Mouse (Mus musculus) cerebellum, postnatal 10 days (tissue): ENCODE data around the gene Hmox1.

Experiments used
- DNase-seq, 2 experiments: peaks; one replicate each; pipeline ENCODE4 v3.0.0; 2021; ENCODE audit warnings: mixed read lengths in 2 of 2

Gene Hmox1

DNA sequence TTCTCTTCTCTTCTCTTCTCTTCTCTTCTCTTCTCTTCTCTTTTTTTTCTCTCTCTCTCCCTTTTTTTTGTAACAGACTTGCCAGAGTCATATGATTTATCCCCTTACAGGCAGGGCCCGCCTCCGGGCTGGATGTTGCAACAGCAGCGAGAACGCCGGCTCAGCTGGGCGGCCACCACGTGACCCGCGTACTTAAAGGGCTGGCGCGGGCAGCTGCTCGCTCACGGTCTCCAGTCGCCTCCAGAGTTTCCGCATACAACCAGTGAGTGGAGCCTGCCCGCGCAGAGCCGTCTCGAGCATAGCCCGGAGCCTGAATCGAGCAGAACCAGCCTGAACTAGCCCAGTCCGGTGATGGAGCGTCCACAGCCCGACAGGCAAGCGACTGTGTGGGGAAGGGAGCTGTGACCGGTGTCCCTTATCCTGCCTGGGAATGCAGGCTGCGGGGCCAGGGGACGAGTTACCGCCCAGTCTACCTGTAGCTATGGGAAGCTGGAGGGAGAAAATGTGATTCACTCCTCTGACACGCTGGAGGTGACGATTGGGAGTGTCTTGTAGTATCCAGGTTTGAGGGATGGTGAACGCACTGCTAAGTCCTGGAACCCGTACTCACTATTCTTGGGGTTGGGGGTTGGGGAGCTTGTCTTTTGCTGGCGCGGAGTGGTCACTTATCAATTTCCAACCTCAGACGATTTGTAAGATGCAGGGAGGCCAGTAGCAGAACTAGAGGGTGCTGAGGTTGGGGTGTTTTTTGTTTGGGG is at the start of gene Hmox1:
TSS of gene Hmox1 (plus strand) at position 223 of the 758 bp plus-strand sequence.
- DNase-seq, result peak; percentile 82 to 86

DNA sequence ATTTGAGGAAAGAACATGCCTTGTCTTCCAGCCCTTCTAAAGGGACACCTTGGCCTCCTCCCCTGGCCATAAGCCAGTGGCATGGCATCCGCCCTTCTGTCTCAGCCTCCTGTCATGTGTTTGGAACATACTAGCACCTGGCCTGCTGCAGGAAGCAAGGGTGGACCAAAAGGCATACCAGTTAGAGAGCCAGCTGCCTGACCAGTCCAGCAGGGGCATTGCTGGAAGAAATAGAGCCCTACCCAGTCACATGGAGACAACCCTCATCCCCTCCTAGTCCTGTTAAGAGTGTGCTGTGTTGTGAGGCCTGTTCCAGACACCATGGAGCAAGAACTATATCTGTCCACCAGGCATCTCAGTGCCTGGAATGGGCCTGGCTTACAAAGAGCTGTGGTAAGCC is 47.1 kb upstream of the Hmox1 start:
- peak; percentile 56 to 57 for DNase-seq

DNA sequence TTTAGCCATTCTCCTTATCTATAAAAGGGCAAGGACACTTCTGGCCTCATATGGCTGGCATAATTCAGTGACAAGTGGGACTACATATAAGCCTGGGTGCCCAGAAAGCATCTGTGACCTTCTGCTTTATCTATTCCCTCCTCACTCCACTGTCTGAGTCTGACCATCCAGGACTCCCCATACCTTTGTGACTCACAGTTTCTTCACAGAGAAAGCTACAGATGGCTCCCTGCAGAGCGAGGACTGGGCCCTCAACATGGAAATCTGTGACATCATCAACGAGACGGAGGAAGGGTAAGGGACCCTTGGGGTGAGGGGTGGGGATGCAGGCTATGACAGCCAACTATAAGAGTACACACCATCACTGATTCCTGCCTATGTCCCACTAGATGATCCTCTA is 45.6 kb upstream of the Hmox1 start:
- DNase-seq, result no peak

DNA sequence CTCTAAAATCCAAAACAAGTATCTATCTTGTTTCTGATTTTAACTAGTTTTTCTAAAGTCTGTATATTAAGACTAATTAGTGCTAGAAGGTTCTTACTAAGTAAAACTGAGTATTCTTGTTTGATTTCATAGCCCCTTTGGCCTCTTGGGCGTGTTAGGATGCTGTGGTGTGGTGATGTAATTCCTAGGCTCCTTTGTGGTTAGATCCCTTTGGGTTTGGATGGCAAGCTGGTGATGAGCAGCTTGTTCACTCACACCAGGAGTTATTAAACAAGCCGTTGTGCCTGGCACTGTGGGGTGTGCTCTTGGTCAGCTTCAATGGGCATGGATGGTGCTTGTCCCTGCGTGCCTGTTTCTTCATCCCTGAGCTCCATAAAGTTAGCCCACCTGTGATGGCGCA is 40.1 kb upstream of the Hmox1 start:
- no peak for DNase-seq

DNA sequence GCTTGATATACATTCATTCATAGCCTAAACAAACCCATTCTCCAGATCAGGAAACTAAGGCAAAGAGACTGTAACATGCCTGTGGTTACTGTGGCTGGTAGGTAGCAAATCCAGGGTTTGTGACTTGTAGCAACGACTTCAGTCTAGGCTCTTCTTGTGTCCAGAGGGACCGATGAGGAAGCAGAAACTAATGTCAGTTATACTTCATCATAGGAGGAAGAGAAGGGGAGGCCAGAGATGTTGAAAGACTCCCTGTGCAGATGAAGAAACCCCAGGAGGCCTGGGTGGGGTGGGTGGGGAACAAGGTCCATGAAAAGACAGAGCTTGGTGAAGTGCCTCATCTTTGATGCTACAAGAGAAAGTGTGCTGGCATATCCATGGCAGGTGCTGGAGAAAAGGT is 37.7 kb upstream of the Hmox1 start:
- DNase-seq, result no peak

DNA sequence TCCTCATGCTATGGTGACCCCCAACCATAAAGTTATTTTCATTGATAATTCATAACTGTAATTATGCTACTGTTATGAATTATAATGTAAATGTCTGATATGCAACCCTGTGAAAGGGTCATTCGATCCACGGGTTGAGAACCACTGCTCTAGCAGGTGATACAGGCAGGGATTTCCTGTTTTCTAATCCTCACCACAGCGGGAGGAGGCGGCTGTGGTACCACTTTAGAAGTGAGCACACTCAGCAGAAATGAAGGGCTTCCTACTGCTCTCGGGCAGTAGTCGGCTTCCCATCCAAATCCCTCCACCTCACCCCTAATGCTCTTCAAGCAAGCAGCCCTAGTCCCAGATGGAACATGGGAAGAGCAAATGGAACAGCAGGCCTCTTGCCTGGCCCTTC is 33.4 kb upstream of the Hmox1 start:
- no peak for DNase-seq

DNA sequence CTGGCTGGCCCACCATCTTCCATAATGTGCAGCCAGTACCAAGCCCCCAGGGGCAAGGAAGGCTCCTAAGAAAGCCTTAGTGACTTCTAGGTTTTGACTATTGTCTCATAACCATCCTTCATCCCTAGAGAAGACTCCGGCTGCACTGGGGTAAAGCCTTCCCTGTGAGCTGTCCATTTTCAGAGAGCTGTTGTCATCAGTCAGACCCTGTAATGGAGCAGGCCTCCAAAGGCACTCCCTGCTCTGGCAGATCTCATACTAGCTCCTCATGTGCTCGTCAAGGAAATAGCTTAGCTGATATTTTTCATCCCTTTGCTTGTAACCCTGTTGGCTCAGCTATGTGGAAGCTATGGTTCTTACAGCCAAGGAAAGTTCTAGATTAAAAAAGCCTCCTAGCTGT is 32.6 kb upstream of the Hmox1 start:
- no peak for DNase-seq

DNA sequence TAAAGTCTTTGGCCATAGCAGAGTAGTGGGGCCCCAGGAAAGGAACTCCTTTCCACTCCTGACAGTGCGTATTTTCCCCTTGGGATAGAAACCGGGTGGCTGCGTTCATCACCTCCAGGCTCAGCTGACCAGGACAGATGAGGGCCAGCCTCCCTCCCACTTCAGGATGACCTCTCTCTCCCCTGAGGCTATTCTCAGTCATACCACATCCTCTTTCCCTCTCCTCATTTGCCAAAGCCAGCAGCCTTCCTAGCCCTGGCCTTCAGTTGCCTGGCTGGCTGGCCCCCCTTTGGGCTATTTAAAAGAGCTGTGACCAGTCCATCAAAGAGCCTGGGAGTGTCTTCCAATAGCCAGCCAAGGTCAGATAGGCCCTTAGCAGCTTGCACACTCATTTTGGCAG is 30.1 kb upstream of the Hmox1 start:
- peak in 1 of 2 experiments; percentile 15 for DNase-seq

DNA sequence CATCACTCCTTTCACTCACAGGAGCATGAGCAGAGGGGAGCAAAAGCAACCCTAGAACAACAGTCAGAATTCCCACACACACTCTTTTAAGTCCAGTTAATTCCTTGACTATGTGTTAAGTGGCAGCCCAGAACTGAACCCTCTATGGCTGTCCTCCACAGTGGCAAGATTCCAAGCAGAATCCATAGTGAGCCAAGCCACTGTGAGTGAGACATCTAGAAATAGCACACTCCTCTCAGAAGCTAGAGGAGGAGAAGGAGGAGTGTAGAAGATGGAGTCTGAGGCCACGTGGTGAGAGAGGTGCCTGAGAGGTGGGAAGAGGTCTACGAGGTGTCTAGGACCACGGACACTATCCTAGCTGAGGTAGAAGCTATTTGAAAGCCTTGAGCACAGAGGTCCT is 28.6 kb upstream of the Hmox1 start:
- no peak for DNase-seq

DNA sequence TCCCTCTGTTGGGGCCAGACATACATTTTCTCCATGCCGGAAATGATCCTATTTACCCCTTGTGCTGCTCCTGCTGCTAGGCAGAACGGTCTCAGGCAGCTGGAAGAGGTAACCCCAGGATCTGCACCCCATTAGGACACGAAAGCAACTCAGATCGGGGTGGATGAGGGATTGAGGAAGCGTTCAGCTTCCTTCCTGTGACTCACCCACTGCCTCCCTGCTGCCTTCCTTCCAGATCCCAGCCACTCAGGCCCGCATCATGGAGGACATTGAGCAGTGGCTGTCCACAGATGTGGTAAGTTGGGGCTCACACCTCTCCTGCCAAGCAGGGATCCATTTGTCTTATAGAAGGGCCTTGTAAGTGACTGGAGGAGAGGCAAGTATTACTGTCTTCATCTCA is 26.1 kb upstream of the Hmox1 start:
- DNase-seq, result no peak

DNA sequence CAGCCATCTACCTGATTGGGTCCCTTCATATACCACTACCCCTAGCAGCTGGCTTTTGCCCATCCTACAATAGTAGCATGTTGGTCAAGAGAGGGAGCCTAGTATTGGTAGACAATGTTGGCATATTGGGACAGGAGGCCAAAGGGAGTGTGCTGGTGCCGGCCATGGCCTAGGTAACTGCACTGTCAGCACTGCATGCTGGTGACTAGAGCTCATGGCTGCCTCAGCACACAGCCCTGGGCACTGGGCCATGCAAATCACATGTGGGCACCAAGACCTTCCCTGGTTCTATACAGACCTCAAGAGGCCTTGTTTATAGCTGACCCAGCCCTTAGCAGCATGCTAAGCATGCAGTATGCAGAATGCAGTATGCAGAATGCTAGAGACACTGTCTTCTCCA is 23.1 kb upstream of the Hmox1 start:
- DNase-seq, result no peak

DNA sequence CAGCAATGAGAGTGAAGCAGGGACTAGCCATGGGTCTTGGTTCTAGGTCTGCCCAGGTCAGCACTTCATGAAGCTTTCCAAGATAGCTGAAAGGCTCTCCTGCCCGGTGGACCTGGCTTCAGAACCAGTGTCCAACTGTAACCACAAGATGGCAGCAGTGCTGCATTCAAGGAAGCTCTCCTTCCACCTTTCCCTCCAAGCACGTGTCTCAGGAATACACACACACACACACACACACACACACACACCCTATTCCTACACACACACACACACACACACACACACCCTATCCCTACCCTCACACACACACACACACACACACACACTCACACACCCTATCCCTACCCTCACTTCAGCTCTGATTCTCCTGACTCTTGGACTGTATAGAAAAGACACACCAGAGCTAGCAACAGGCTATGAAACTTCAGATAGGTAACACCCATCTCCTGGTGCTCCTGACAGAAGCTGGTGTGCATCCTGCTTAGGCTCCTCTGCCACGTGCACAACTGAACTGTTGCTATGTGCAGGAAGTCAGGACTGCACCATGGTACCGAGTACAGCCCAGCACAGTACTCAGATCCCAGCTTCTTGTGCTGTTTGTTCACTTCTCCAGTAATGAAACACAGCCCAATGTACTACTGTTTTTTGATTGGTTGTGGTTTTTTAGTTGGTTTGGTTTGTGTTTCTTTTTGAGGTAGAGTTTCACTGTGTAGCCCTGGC is 21.6 kb upstream of the Hmox1 start:
- DNase-seq, result peak; percentile 90 to 93

DNA sequence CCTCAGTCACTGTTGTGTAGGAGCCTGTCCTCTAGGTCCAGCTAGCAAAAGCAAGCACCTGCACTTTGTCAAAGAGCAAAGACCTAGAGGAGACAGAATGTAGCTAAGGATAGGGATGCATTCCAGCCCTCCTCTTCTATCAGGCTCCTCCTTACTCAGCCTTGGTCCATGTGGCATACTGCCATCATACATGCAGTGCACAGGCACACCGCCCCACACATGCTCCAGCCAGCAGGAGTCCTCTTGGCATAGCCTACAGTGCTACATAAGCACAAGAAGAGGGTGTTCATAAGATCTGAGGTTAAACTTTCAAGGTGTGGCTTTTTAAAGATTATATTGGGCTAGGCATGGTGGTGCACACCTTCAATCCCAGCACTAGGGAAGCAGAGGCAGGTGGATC is 18.5 kb upstream of the Hmox1 start:
- DNase-seq, result peak; percentile 43 to 66

DNA sequence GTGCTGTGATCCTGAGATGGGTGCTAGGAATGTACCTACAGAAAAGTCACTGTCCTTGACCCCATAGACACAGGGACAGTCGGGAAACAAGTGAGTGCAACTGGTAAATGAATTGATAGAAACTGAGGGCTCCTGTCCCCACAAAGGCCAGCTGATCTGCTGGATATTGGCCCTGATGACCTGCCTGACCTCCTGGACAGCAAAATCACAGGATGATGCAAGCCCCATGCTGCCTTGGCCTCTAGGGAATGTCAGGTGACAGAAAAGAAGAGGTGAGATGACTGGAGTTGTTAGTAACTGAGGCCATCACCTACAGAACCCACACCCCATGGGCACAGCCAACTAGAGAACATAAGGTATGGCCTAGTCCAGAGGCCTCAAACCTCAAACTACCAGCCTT is 15.2 kb upstream of the Hmox1 start:
- DNase-seq, result no peak

DNA sequence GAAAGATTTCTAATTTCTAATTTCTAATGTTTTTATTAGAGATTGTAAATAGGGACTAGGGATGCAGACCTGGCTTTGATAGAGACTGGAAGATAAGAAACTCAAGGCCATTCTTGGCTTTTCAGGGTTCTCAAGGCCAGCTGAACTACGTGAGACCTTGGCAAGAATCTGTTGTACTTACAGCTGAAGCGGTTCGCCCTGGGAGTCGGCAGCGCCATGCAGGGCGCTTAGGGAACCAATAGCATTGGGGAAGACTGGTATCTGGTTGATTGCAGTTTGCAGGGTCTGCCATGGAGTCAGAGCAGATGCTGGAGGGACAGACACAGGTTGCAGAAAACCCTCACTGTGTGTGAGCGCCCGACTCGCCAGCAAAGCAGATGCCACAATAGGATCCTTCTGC is 14.6 kb upstream of the Hmox1 start:
- no peak for DNase-seq

DNA sequence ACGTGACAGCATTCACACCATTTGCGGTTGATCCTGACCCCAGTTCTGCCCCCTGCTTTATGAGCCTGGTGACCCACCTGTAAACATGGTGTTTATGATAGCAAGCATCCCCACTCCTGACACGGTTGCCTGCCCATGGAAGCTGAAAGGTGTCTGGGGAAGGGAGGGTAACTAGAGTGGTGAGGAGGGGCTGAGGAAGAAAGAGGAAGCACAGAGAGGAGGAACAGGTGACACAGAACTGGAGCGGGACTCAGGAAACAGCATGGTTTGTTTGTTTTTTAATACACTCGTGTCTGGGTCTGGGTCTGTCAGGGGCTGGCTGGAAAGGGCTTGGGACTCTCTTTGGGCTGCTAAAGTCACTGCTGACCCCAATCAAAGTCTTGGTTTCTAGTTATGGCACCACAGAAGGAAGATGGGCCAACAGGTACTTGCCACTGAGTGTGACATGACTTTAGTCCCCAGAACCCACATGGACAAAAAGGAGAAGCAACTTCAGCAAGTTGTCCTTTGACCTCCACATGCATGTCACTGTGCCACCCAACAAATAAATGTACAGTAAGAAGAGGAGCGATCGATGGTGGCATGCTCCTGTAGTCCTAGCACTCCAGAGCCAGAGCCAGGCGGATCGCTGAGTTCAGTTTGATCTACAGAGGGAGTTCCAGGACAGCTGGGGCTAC is 11.9 kb upstream of the Hmox1 start:
- DNase-seq, result no peak

DNA sequence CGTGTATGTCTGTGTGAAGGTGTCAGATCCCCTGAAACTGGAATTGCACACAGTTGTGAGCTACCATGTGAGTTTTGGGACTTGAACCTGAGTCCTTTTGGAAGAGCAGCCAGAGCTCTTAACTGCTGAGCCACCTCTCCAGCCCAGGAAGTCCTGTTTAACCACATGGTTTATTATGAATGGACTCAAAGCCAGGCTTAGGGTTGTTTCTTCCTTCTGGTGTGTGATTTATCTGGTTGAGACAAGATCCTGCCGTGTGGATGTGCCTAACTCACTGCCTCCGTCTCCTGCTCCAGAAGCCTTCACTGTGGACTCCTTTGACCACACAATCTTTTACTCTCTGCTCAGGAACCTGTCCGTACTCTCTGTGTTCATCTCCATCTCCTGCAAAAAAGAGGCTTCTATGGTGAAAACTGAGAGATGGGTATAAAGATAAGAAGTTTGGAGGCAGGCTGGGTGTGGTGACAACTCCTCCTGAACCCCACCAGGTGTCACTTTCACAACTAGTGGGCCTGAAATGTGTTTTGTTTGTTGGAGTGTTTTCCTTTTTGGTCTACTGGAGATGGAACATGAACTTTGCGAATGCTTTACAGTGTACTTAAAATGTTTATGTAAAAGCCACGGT is 11.1 kb upstream of the Hmox1 start:
- DNase-seq, result no peak

DNA sequence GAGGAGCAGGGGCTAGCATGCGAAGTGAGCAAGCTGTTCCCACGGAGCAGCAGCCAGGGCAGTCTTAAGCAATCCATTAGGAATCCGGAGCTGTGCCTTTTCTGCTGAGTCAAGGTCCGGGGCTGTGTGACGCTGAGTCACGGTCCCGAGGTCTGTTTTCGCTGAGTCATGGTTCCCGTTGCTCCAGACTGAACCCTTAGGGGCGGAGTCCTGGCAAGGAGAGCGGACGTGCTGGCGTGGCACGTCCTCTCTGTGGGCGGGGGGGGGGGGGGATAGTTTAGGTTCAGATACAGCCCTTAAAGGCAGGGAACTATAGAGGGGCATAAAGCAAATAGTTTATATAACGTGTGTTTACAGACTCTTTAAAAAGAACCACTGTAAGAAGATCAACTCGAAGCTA is 9.6 kb upstream of the Hmox1 start:
- DNase-seq, result peak; percentile 90 to 95

DNA sequence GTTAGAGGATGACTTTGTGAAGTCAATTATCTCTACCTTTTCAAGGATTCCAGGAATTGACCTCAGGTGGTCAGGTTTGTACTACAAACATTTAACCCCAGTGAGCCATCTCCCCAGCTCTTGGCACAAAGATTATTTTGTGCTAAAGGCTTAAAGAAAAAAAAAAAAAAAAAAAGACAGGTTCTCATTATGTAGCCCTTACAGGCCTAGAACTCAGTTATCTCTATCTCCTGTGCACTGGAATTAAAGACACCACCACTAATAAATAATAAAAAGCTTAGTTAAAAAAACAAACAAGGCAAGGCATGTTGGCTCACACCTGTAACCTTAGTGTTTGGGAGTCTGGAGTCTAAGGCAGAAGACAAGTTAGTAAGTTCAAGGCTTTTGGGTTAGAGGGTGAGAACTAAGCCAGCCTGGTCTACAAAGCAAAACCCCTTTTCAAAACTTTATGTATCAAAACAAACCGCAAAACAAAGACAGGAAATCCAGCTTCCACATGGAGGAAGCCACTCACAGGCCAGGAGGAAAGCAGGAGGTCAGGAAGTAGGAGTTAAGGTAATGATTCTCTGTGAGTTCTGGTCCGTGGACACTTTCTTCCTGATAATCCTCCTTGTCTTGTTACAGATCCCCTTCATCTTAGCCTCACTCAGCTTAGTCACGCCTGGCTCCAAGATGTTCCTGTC is 8.9 kb upstream of the Hmox1 start:
- no peak for DNase-seq

DNA sequence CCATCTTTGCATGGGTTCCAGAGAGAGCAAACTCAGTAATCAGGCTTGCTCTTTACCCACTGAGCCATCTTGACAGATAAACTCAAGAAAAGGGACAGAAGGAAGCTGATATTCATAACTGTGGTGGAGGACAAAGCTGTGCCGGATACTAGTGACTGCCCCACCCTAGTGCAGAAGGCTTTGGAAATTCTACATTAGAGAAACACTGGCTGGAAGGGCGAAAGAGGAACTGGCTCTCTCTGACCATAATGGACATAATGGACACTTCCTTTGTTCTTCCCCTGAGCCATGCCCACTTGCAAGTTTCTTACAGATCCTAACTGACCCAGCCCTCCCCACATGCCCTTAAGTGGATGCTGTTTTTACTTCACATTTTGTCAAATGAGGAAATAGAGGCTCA is 7.4 kb upstream of the Hmox1 start:
- no peak for DNase-seq

DNA sequence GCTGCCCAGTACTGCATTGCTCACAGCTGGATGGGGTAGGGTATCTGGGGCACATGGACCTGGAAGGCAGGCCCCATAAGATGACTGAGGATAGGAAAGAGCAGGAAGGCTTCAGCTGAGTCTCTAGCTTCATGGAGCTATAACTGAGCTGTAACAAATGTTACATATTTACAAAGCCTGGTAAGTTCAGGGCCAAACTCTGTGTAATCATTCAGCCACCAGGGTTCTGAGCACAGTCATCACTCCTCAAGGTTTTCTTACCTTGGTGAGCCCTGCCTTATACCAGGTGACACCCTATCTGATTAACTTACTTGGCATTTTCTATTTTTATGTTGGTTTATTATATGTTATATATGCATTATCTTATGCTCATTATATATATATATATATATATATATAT is 6.3 kb upstream of the Hmox1 start:
- no peak for DNase-seq

DNA sequence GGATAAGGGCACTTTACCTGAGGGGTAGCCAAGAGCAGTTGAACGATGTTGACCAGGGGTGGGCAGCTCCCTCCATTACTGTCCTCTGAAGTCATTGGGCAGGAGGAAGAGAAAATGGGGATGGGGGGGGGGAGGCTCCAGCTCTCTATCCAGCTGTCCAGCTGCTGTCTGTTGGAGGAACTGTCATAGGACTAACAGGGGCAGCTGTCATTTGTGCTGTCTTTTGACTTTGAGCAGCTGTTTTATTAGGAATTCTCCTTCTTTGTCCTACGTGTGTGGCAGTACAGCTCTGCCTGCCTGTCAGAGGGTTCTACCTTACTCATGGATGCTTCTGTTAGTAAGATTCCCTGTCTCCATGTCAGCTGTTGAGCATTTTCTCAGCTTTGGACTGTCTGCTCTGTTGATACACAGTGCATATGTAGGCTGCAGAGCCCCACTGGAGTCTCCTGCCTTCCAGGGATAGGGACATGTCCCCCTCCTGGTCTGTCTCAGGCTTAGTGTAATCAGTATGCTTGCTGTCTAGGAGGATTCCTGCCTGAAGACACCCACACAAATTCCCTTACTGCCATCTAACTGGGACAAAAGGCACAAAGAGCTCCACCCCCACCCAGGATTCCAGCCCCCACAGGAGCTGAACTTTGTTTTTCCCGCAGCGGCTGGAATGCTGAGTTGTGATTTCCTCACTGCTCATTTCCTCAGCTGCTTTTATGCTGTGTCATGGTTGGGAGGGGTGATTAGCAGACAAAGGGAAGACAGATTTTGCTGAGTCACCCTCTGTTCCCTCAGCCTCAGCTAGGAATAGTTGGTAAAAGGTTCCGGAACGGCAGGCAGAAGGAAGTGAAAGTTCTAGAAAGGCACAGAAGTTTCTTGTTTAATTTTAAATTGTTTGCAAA is 4.2 kb upstream of the Hmox1 start:
- peak; percentile 57 to 69 for DNase-seq
